Mouse (Mus musculus): Measurements from ENCODE around the gene Srp9. TPM values are rescaled to one million over a fixed set of nuclear protein-coding genes. Genes with fewer than 3 reads are reported as not detected.

Gene Srp9
- 2.3 and 2.7 TPM in 2 replicates for polyA plus RNA-seq (2012)

- Histone ChIP-seq H3K9me3 (ENCODE audit: control insufficient read depth, low read length) (no peaks in the 10 kb centered on the region), H3K4me3 (replicated peaks) (peak within 1 kb of the TSS; percentile 96), H3K27me3 (ENCODE audit: control insufficient read depth) (no peaks in the 10 kb centered on the region), H3K36me3 (ENCODE audit: control insufficient read depth) (peaks cover 26% of the 10 kb centered on the region), H3K4me1 (ENCODE audit: control insufficient read depth) (peaks cover 20% of the 10 kb centered on the region)
- TF ChIP-seq TAL1 (IDR thresholded peaks at IDR 0.05; ENCODE audit: low read length), result no peak
Measured at GRCm38 (mm10) chr1:182124506-182124905, at the start of gene Srp9. TSS of gene Srp9 (plus strand) at chr1:182124737.

DNA sequence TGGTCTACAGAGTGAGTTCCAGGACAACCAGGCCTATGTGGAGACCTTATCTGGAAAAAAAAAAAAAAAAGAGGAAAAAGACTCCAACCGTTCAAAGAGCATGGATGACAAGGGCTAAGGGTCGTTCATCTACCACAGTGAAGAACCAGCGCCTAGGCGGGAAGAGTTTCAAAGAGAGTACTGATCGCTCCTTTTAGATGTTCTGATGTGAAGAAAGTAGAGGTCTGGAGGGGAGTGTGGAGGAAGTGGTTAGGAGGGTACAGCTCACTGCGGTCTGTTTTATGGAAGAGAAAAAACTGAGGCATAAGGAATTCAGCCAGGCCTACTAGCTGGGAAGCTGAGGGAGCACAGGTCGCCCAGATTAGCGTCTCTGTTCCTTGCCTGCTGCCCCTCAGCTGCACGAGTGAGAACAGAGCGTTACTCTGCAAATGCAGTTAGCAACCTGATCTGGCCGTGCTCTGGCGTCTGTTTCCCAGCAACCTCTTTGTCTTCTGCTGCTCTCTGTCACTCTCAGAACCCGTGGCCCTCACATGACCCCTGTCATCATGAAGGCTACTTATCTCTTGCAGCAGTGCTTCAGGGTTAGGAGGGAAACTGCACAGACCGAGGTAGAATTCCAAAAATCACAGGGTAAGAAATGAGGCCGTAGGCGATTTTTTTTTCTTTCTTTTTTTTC is 42.7 kb upstream of the Srp9 start:
- Histone ChIP-seq H3K4me1 (ENCODE audit: control insufficient read depth) (no peaks in the 10 kb centered on the region), H3K36me3 (ENCODE audit: control insufficient read depth) (no peaks in the 10 kb centered on the region), H3K9me3 (ENCODE audit: control insufficient read depth, low read length) (peaks cover 5% of the 10 kb centered on the region), H3K4me3 (replicated peaks) (no peak overlapping the region), H3K27me3 (ENCODE audit: control insufficient read depth) (no peaks in the 10 kb centered on the region)
- TF ChIP-seq TAL1 (IDR thresholded peaks at IDR 0.05; ENCODE audit: low read length) (no peak), GATA1 (IDR thresholded peaks at IDR 0.05; ENCODE audit: low read length) (no peak)

GRCm38 (mm10) chr1:182083459-182083858 is 41.1 kb upstream of the Srp9 start:
- H3K27me3 ChIP-seq (ENCODE audit: control insufficient read depth), result no peaks in the 10 kb centered on the region
- no peaks in the 10 kb centered on the region for H3K36me3 ChIP-seq (ENCODE audit: control insufficient read depth)

DNA sequence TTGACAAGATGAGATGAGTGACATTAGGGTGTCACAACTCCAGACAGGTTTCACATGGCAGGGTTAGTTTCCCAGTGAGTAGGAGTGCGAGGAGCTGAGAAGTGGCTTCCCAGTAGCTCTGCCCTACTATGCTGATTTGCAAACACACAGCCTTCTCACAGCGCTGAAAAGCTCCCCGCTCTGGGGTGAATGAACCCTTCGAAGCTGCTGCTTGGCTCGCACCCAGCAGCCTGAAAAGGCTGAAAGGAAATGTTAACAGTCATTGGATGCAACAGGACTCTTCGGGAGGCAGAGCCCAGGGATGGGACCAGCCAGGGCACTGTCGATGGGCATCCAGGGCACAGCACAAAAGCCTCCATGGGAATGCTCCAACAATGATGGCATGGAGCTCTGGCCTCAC is 37.8 kb upstream of the Srp9 start:
- H3K36me3 ChIP-seq (ENCODE audit: control insufficient read depth), result no peaks in the 10 kb centered on the region
- no peaks in the 10 kb centered on the region for H3K9me3 ChIP-seq (ENCODE audit: control insufficient read depth, low read length)
- no peak overlapping the region for H3K4me3 ChIP-seq (replicated peaks)
- TF ChIP-seq GATA1 (IDR thresholded peaks at IDR 0.05; ENCODE audit: low read length), result no peak
- no peak for TF ChIP-seq TAL1 (IDR thresholded peaks at IDR 0.05; ENCODE audit: low read length)
- no peaks in the 10 kb centered on the region for H3K4me1 ChIP-seq (ENCODE audit: control insufficient read depth)
- H3K27me3 ChIP-seq (ENCODE audit: control insufficient read depth), result no peaks in the 10 kb centered on the region

More at GRCm38 (mm10) chr1:182083459-182083858, 41.1 kb upstream of the Srp9 start:
- H3K9me3 ChIP-seq (ENCODE audit: control insufficient read depth, low read length), result peaks cover under 1% of the 10 kb centered on the region
- H3K4me3 ChIP-seq (replicated peaks), result no peak overlapping the region
- no peak for TF ChIP-seq TAL1 (IDR thresholded peaks at IDR 0.05; ENCODE audit: low read length)
- H3K4me1 ChIP-seq (ENCODE audit: control insufficient read depth), result no peaks in the 10 kb centered on the region

- H3K27me3 ChIP-seq (ENCODE audit: control insufficient read depth), result no peaks in the 10 kb centered on the region
- TF ChIP-seq GATA1 (IDR thresholded peaks at IDR 0.05; ENCODE audit: low read length) (no peak), TAL1 (IDR thresholded peaks at IDR 0.05; ENCODE audit: low read length) (no peak)
- H3K4me3 ChIP-seq (replicated peaks), result no peak overlapping the region
- H3K4me1 ChIP-seq (ENCODE audit: control insufficient read depth), result no peaks in the 10 kb centered on the region
- H3K9me3 ChIP-seq (ENCODE audit: control insufficient read depth, low read length), result no peaks in the 10 kb centered on the region
- H3K36me3 ChIP-seq (ENCODE audit: control insufficient read depth), result no peaks in the 10 kb centered on the region
Measured at GRCm38 (mm10) chr1:182087351-182087750, 37.2 kb upstream of the Srp9 start.

- no peaks in the 10 kb centered on the region for H3K9me3 ChIP-seq (ENCODE audit: control insufficient read depth, low read length)
- H3K4me3 ChIP-seq (replicated peaks), result no peak overlapping the region
- TF ChIP-seq TAL1 (IDR thresholded peaks at IDR 0.05; ENCODE audit: low read length), result no peak
- TF ChIP-seq GATA1 (IDR thresholded peaks at IDR 0.05; ENCODE audit: low read length), result no peak
- no peaks in the 10 kb centered on the region for H3K36me3 ChIP-seq (ENCODE audit: control insufficient read depth)
- H3K4me1 ChIP-seq (ENCODE audit: control insufficient read depth), result no peaks in the 10 kb centered on the region
- no peaks in the 10 kb centered on the region for H3K27me3 ChIP-seq (ENCODE audit: control insufficient read depth)
Measured at GRCm38 (mm10) chr1:182087753-182088633, 36.5 kb upstream of the Srp9 start.

GRCm38 (mm10) chr1:182088844-182089418 is 35.6 kb upstream of the Srp9 start:
- Histone ChIP-seq H3K36me3 (ENCODE audit: control insufficient read depth) (no peaks in the 10 kb centered on the region), H3K9me3 (ENCODE audit: control insufficient read depth, low read length) (no peaks in the 10 kb centered on the region), H3K4me1 (ENCODE audit: control insufficient read depth) (no peaks in the 10 kb centered on the region), H3K27me3 (ENCODE audit: control insufficient read depth) (no peaks in the 10 kb centered on the region), H3K4me3 (replicated peaks) (no peak overlapping the region)
- TF ChIP-seq TAL1 (IDR thresholded peaks at IDR 0.05; ENCODE audit: low read length), result no peak
- TF ChIP-seq GATA1 (IDR thresholded peaks at IDR 0.05; ENCODE audit: low read length), result no peak

DNA sequence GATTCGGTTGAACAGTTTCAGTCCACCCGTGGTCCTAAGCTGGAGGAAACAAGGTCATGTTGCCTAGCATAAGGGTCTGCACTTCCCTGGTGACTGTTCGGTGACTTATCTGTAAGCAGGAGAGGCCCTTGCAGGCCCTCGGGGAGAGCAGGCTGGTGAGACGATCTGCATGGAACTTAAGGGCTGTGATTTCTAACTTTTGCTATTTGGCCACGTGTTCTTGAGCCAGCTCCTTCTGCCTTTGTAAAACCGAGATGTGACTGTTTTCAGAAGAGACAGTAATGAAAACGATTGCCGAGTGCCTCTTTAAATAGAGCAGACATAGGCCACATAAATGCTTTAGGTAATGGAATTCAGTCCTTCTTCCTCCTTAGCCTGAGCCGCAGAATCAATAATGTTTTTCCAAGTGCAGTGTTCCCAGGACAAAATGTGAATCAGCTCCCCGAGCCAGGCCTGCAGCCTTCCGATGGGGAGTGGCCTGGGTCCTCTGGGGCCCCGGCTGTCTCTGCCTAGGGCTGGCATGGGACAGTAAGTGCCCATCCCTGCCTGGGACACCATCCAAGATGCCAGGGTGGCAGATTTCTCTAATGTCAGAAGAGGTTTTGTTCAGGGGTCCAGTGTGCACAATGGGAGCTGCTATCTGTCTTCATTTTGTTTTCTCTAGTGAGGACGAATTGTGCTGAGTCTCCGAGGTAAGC is 34.8 kb upstream of the Srp9 start:
- no peak for TF ChIP-seq TAL1 (IDR thresholded peaks at IDR 0.05; ENCODE audit: low read length)
- no peak for TF ChIP-seq GATA1 (IDR thresholded peaks at IDR 0.05; ENCODE audit: low read length)
- H3K9me3 ChIP-seq (ENCODE audit: control insufficient read depth, low read length), result no peaks in the 10 kb centered on the region
- H3K27me3 ChIP-seq (ENCODE audit: control insufficient read depth), result no peaks in the 10 kb centered on the region
- peaks cover 2% of the 10 kb centered on the region; the same call in 1 of the 2 replicates for H3K4me1 ChIP-seq (ENCODE audit: control insufficient read depth)
- H3K4me3 ChIP-seq (replicated peaks), result no peak overlapping the region
- H3K36me3 ChIP-seq (ENCODE audit: control insufficient read depth), result no peaks in the 10 kb centered on the region
